Mouse (Mus musculus) megakaryocyte, embryonic 14.5 days (primary cell): ENCODE data around the gene Apaf1. TPM values are rescaled to one million over a fixed set of nuclear protein-coding genes. Genes with fewer than 3 reads are reported as not detected.
A peak's percentile ranks its signal among the peaks of the same experiment; 100 is the strongest.

Experiments
- H3K27me3 ChIP-seq: replicated peaks from 2 replicates; pipeline ENCODE3; 2012; ENCODE audit warnings: inconsistent platforms
- H3K36me3 ChIP-seq: replicated peaks from 2 replicates; pipeline ENCODE3; 2012; ENCODE audit warnings: low read length, inconsistent platforms, mixed read lengths
- H3K4me1 ChIP-seq: 2 replicates; pipeline ENCODE4 v1.6.1; 2012; ENCODE audit warnings: inconsistent platforms
- H3K4me3 ChIP-seq: replicated peaks from 2 replicates; pipeline ENCODE3; 2012; ENCODE audit warnings: moderate library complexity, mild to moderate bottlenecking, inconsistent platforms
- H3K9me3 ChIP-seq: 2 replicates; pipeline ENCODE4 v1.6.1; 2012; ENCODE audit warnings: inconsistent platforms
- FLI1 ChIP-seq: IDR thresholded peaks from 2 replicates; pipeline ENCODE4 v1.6.1; 2012; ENCODE audit warnings: low read length, inconsistent platforms, mixed read lengths
- GATA1 ChIP-seq: IDR thresholded peaks from 3 replicates; pipeline ENCODE4 v1.6.1; 2012; ENCODE audit warnings: mixed read lengths, low read length, inconsistent platforms, borderline replicate concordance
- polyA plus RNA-seq: library from polyadenylated mRNA; stranded (reverse); fragments of >175 nt; gene quantifications from 2 replicates; pipeline ENCODE4 v1.2.3, GENCODE M21; 2012; ENCODE audit warnings: low replicate concordance; ENCODE audit not compliant: insufficient read depth

The Apaf1 gene
- polyA plus RNA-seq, 1 experiment = 2.9 TPM

DNA sequence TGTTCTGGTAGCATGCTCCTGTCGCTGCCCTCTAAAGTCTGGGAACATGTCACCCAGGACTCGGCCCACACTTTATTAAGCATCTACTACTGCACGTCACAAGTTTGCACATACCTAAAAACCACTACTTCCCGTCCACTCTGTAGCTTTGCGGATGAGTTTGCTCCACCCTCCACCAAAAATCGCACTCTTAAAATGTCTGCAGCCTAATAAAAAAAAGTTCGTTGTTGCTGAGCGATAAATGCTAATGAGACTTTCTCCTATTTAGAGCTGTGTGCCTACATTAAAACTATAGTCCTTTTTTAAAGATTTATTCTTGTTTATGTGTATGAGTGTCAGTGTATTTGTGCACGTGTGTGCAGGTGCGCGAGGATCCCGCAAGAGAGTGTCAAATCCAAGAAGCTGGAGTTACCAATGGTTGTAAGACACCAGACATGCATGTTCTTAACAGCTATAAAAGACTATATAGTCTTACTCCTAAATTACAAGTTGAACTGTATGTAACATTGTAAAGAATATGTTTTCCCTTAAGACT lies 890 bp upstream of the Apaf1 start:
- Histone ChIP-seq H3K36me3 (peaks cover 25% of the 10 kb centered on the region), H3K9me3 (no peaks in the 10 kb centered on the region), H3K4me3 (peak overlapping the region; percentile 96), H3K4me1 (peaks cover 20% of the 10 kb centered on the region), H3K27me3 (no peaks in the 10 kb centered on the region)
- TF ChIP-seq GATA1 = no peak
- TF ChIP-seq FLI1 = no peak

GRCm38 (mm10) chr10:91081959-91082507 lies 537 bp downstream of the Apaf1 start:
- no peak for TF ChIP-seq GATA1
- no peak for TF ChIP-seq FLI1

GRCm38 (mm10) chr10:91080540-91080939 lies 2.0 kb downstream of the Apaf1 start:
- Histone ChIP-seq H3K4me3 (peak overlapping the region; percentile 81), H3K36me3 (peaks cover 45% of the 10 kb centered on the region), H3K27me3 (no peaks in the 10 kb centered on the region), H3K9me3 (no peaks in the 10 kb centered on the region), H3K4me1 (peaks cover 33% of the 10 kb centered on the region)
- TF ChIP-seq FLI1 (no peak), GATA1 (no peak)

More at GRCm38 (mm10) chr10:91081959-91082507, 537 bp downstream of the Apaf1 start:
- Histone ChIP-seq H3K27me3 (no peaks in the 10 kb centered on the region), H3K4me1 (peaks cover 29% of the 10 kb centered on the region), H3K9me3 (no peaks in the 10 kb centered on the region), H3K36me3 (peaks cover 34% of the 10 kb centered on the region), H3K4me3 (peak overlapping the region; percentile 96)

DNA sequence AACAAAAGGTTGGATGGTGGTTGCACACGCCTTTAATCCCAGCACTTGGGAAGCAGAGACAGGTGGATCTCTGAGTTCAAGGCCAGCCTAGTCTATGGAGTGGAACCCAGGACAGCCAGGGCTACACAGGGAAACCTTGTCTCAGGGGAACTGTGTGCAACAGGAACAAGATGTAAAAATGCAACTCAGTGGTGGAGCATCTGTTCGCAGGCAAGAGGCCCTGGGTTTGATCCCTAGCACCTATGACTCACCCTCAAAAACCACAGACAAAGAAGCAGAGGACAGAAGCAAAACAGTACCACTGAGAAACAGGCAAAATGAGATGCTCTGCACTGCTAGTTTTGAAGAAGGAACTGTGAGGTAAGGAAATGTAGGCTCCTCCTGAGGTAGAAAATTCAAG lies 5.9 kb downstream of the Apaf1 start:
- H3K9me3 ChIP-seq = peaks cover 7% of the 10 kb centered on the region; the same call in 1 of the 2 replicates
- H3K4me1 ChIP-seq = peaks cover 27% of the 10 kb centered on the region
- H3K27me3 ChIP-seq = no peaks in the 10 kb centered on the region
- H3K36me3 ChIP-seq = peaks cover 77% of the 10 kb centered on the region
- H3K4me3 ChIP-seq = no peak overlapping the region
- TF ChIP-seq GATA1 = no peak
- no peak for TF ChIP-seq FLI1

DNA sequence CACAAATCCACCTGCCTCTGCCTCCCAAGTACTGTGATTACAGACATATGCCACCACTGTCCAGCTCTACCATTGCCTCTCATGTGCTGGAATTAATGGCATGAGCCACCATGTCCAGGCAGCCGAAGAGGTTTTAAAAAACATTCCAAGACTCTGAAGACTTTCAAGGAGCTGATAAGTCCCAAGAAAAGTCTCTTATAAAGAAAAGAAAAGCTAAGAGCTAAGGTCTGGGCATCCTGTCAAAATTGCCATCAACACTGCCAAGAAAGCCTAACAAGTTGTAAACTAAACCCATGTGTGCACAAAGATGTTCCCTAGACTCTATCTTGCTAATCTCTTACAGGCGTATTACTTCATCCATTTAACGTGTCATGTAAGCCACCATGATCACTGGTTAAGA lies 9.2 kb downstream of the Apaf1 start:
- Histone ChIP-seq H3K27me3 (no peaks in the 10 kb centered on the region), H3K4me1 (peaks cover 20% of the 10 kb centered on the region), H3K36me3 (peaks cover 92% of the 10 kb centered on the region), H3K4me3 (no peak overlapping the region), H3K9me3 (peaks cover 7% of the 10 kb centered on the region; the same call in 1 of the 2 replicates)
- TF ChIP-seq FLI1 (no peak), GATA1 (no peak)

GRCm38 (mm10) chr10:91071768-91072167 lies 10.8 kb downstream of the Apaf1 start:
- Histone ChIP-seq H3K9me3 (peaks cover 7% of the 10 kb centered on the region; the same call in 1 of the 2 replicates), H3K4me3 (no peak overlapping the region), H3K27me3 (no peaks in the 10 kb centered on the region), H3K4me1 (peaks cover 10% of the 10 kb centered on the region; the same call in 1 of the 2 replicates), H3K36me3 (peaks cover 92% of the 10 kb centered on the region)
- TF ChIP-seq FLI1 (no peak), GATA1 (no peak)

DNA sequence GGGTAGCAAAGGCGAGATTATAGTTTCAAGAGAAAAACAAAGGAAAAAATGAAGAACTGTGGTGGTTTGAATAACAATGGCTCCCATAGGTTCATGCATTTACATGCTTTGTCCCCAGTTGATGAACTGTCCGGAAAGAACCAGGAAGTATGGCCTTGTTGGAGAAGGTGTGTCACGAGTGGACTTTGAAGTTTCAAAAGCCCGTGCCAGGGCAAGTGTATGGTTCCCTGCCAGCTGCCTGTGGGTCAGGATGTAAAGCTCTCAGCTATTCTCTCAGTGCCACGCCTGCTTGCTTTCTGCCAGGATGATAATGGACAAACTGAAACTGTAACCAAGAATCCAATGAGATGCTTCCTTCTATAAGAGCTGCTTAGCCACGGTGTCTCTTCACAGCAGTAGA lies 20.2 kb downstream of the Apaf1 start:
- TF ChIP-seq FLI1 (no peak), GATA1 (no peak)
- no peak overlapping the region for H3K4me3 ChIP-seq
- H3K4me1 ChIP-seq = peaks cover 3% of the 10 kb centered on the region; the same call in 1 of the 2 replicates
- no peaks in the 10 kb centered on the region for H3K27me3 ChIP-seq
- peaks cover 97% of the 10 kb centered on the region for H3K36me3 ChIP-seq
- H3K9me3 ChIP-seq = 0 out of 2 replicates have a peak, but pooled peaks cover 4% of the 10 kb centered on the region

GRCm38 (mm10) chr10:91060742-91061141 lies 21.8 kb downstream of the Apaf1 start:
- peaks cover 3% of the 10 kb centered on the region; the same call in 1 of the 2 replicates for H3K4me1 ChIP-seq
- H3K36me3 ChIP-seq = peaks cover 96% of the 10 kb centered on the region
- H3K4me3 ChIP-seq = no peak overlapping the region
- TF ChIP-seq GATA1 (no peak), FLI1 (no peak)
- no peaks in the 10 kb centered on the region for H3K27me3 ChIP-seq
- H3K9me3 ChIP-seq = no peaks in the 10 kb centered on the region

DNA sequence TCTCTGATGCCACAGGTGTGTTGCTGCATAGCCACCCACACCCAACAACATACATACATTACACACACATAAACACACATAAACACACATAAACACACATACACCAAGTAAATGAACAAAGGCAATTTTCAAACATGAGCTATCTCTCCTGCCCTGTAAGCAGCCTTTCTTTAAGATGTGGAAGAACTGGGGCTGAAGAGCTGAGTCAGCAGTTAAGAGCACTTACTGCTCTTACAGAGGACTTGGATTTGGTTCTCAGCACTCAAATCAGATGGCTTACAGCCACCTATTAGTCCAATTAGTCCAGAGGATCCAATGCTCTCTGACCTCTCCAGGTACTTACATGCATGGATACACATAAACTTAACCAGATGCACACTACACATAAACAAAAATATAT lies 29.8 kb downstream of the Apaf1 start:
- H3K4me1 ChIP-seq = no peaks in the 10 kb centered on the region
- H3K9me3 ChIP-seq = no peaks in the 10 kb centered on the region
- peaks cover 97% of the 10 kb centered on the region for H3K36me3 ChIP-seq
- no peak overlapping the region for H3K4me3 ChIP-seq
- H3K27me3 ChIP-seq = no peaks in the 10 kb centered on the region
- TF ChIP-seq GATA1 (no peak), FLI1 (no peak)

DNA sequence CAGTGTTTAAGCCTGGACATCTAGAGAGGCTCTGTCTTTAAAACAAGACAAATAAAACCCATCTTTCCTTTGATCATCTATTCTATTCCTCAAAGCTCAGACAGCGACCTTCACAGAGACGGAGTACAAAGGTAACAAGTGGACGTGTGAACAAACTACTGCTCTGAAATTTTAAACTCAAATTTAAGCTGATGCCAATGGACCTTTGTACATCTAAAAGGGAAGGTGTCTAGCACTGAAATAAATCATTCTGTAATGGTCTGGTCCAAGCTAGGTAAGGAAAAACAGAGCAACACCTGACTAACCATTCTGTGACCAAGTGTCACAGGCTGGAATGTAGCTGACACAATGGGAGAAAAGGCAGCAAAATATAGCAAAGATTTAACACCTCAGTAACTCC lies 31.4 kb downstream of the Apaf1 start:
- no peaks in the 10 kb centered on the region for H3K4me1 ChIP-seq
- H3K27me3 ChIP-seq = no peaks in the 10 kb centered on the region
- TF ChIP-seq GATA1 (no peak), FLI1 (no peak)
- no peak overlapping the region for H3K4me3 ChIP-seq
- H3K36me3 ChIP-seq = peaks cover 94% of the 10 kb centered on the region
- no peaks in the 10 kb centered on the region for H3K9me3 ChIP-seq

DNA sequence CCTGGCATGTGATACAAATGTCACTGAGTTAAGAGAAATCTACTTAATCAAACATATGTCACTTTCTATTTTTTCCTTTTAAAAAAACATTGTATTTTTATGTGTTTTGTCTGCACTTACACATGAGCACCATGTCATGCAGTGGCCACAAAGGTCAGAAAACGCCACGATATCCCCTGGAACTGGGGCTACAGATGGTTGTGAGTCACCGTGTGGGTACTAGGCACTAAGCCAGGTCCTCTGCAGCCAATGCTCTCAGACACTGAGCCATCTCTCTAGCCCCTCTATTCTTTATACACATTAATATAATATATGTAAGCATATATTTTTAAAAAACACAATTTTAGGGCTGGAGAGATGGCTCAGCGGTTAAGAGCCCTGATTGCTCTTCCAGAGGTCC lies 32.9 kb downstream of the Apaf1 start:
- peaks cover 94% of the 10 kb centered on the region for H3K36me3 ChIP-seq
- TF ChIP-seq GATA1 = no peak
- TF ChIP-seq FLI1 = no peak
- no peaks in the 10 kb centered on the region; the same call in 1 of the 2 replicates for H3K4me1 ChIP-seq
- H3K9me3 ChIP-seq = no peaks in the 10 kb centered on the region
- H3K4me3 ChIP-seq = no peak overlapping the region
- H3K27me3 ChIP-seq = no peaks in the 10 kb centered on the region
